Mouse (Mus musculus) small intestine, adult 2 months (tissue): ENCODE data around the gene Dhx36.

ENCODE experiments used
- CTCF ChIP-seq: fragments of 200-500 bp; IDR thresholded peaks from 2 replicates; pipeline ENCODE4 v1.5.1; 2012; ENCODE audit warnings: low read depth, mild to moderate bottlenecking, control low read depth, inconsistent platforms, low read length, moderate library complexity, mixed read lengths; ENCODE audit not compliant: insufficient replicate concordance, insufficient read length; ENCODE audit errors: extremely low read depth
- POLR2A ChIP-seq: fragments of 200-500 bp; IDR thresholded peaks from 2 replicates; pipeline ENCODE4 v1.6.1; 2012; ENCODE audit warnings: low read depth, mild to moderate bottlenecking, control low read depth, inconsistent platforms, low read length, moderate library complexity

GRCm38 (mm10) chr3:62449871-62450496, 56.8 kb downstream of the Dhx36 start:
- TF ChIP-seq POLR2A = no peak
- no peak for TF ChIP-seq CTCF
